Mouse (Mus musculus): ENCODE measurements around the gene Slc8b1.

- TF ChIP-seq EP300 (optimal IDR thresholded peaks at IDR 0.05) (no peak), CTCF (IDR thresholded peaks at IDR 0.05; ENCODE audit: low read depth) (no peak)
Observed at GRCm38 (mm10) chr5:120468830-120469229, 42.1 kb upstream of the Slc8b1 start.

All from stomach, postnatal 0 days (tissue).